Mouse (Mus musculus) liver, adult 2 months (tissue): ENCODE measurements around the gene Pbp2.

Source experiments
- CTCF ChIP-seq: fragments of 200-500 bp; IDR thresholded peaks from 2 replicates; pipeline ENCODE4 v1.5.1; 2011; ENCODE audit warnings: low read depth, low read length, control low read depth
- POLR2A ChIP-seq: fragments of 200-500 bp; IDR thresholded peaks from 2 replicates; pipeline ENCODE4 v1.6.1; 2011; ENCODE audit warnings: low read length, control low read depth; ENCODE audit not compliant: insufficient read depth; ENCODE audit errors: extremely low read depth

GRCm38 (mm10) chr6:135260435-135260834 lies 49.8 kb downstream of the Pbp2 start:
- TF ChIP-seq CTCF (0 out of 2 replicates have a peak, but pooled peaks have one; percentile 3), POLR2A (no peak)
